Mouse (Mus musculus) hindbrain, embryonic 13.5 days (tissue): ENCODE results near the gene Zdhhc7. TPM values are rescaled to one million over a fixed set of nuclear protein-coding genes. Genes with fewer than 3 reads are reported as not detected.

Experiments used
- ATAC-seq: fragments of 200-750 bp; cut with Nextera tagmentation; 2 replicates; pipeline ENCODE4 v1.8.0; 2017; ENCODE audit warnings: moderate TSS enrichment; ENCODE audit not compliant: low FRiP score
- H3K27ac ChIP-seq: fragments of 300-500 bp; sonication (generic); 2 replicates; pipeline ENCODE4 v1.5.1; 2015; ENCODE audit warnings: inconsistent platforms, mild to moderate bottlenecking, moderate library complexity
- H3K27me3 ChIP-seq: fragments of 300-500 bp; sonication (generic); 2 replicates; pipeline ENCODE4 v1.6.1; 2015; ENCODE audit warnings: mild to moderate bottlenecking, inconsistent platforms
- H3K36me3 ChIP-seq: fragments of 300-500 bp; sonication (generic); 2 replicates; pipeline ENCODE4 v1.6.1; 2015; ENCODE audit warnings: mild to moderate bottlenecking, inconsistent platforms
- H3K4me1 ChIP-seq: fragments of 300-500 bp; sonication (generic); replicated peaks from 2 replicates; pipeline ENCODE4 v1.6.1; 2015; ENCODE audit warnings: inconsistent platforms
- H3K4me2 ChIP-seq: fragments of 300-500 bp; sonication (generic); 2 replicates; pipeline ENCODE4 v1.6.1; 2015; ENCODE audit warnings: inconsistent platforms, mild to moderate bottlenecking, moderate library complexity
- H3K4me3 ChIP-seq: fragments of 300-500 bp; sonication (generic); 2 replicates; pipeline ENCODE4 v1.5.1; 2015; ENCODE audit warnings: mild to moderate bottlenecking, inconsistent platforms
- H3K9ac ChIP-seq: fragments of 300-500 bp; sonication (generic); 2 replicates; pipeline ENCODE4 v1.6.1; 2015; ENCODE audit warnings: mild to moderate bottlenecking, inconsistent platforms
- H3K9me3 ChIP-seq: fragments of 300-500 bp; sonication (generic); 2 replicates; pipeline ENCODE4 v1.6.1; 2016; ENCODE audit warnings: inconsistent platforms
- WGBS: fragments of 180-500 bp; shearing (Covaris S2); methylation state at CpG from one replicate; pipeline ENCODE4 v1.1.7; 2015; 5-methylcytosine and 5-hydroxymethylcytosine counted together
- polyA plus RNA-seq: library from polyadenylated mRNA; unstranded; fragments of >200 nt; fragmentation: Nextera tagmentation; extraction: Ambion mirVana; gene quantifications from 2 replicates; pipeline ENCODE4 v1.2.1, GENCODE M21; 2015

The Zdhhc7 gene
- polyA plus RNA-seq, 1 experiment from 2014 or later = 27.9 TPM

- H3K27ac ChIP-seq = peak overlapping the region; percentile 19
- no peak for ATAC-seq
Measured at GRCm38 (mm10) chr8:120126357-120127161, 25.3 kb upstream of the Zdhhc7 start.

DNA sequence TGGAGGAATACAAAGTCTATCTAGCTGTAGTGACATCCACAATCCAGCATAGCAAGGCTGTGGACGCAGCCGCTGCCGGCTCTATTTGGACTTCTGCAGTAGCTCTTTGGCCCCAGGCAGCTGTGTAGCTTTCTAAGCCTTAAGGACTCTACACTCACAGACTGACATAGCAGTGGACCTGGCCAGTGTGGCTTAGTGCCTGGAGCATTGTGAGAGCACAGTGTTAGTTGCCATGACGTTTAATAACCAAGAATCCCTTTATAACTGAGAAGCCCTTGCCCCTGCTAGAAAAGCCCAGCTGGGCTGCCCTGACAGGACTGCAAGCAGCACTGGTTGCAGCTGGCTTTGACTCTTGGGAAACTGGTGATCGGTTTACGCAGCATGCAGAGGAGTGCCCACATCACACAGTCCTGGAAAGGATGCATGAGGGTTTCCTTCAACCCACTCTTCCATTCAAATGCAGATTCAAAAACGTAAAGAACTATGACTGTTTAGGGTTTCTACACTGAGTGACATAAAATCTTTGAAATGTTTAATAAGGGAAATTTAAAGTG lies 23.6 kb upstream of the Zdhhc7 start:
- H3K9ac ChIP-seq = no peak overlapping the region
- ATAC-seq = peak; percentile 58

More at GRCm38 (mm10) chr8:120126357-120127161, 25.3 kb upstream of the Zdhhc7 start:
- Histone ChIP-seq H3K9ac (peak overlapping the region; percentile 39; the same call in 1 of the 2 replicates), H3K4me2 (no peak overlapping the region), H3K4me1 (peaks cover 58% of the 10 kb centered on the region), H3K9me3 (no peaks in the 10 kb centered on the region), H3K36me3 (no peaks in the 10 kb centered on the region), H3K27me3 (no peaks in the 10 kb centered on the region), H3K4me3 (no peak overlapping the region)
- 26% methylated on average over 14 of the region's 14 CpGs for WGBS

DNA sequence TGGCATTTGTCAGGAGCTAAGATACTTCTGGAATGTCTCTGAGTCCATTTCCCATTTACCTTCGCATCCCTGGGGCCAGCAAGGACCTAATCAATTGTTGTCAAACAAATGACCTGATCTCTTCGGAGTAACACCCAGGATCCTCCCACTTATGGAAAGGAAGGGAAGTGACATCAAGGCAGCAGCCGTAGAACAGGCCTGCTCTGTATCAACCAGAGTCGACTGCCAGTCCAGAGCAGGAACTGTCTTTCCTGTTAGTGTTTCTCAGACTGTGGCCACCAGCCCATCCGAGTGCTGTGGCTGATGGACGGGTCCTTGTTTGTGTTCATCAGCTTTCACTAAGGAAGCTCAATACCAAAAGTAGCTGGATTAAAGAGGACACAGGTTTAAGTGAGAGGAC lies 23.0 kb upstream of the Zdhhc7 start:
- Histone ChIP-seq H3K9me3 (no peaks in the 10 kb centered on the region), H3K4me2 (no peak overlapping the region), H3K9ac (no peak overlapping the region), H3K27ac (peak overlapping the region; percentile 64), H3K36me3 (no peaks in the 10 kb centered on the region), H3K4me3 (no peak overlapping the region), H3K27me3 (no peaks in the 10 kb centered on the region), H3K4me1 (peaks cover 52% of the 10 kb centered on the region)
- 52% methylated on average over 6 of the region's 6 CpGs for WGBS
- ATAC-seq = no peak

More for the DNA sequence above, 23.6 kb upstream of the Zdhhc7 start:
- WGBS = 38% methylated on average over 7 of the region's 7 CpGs
- Histone ChIP-seq H3K9me3 (no peaks in the 10 kb centered on the region), H3K4me1 (peaks cover 58% of the 10 kb centered on the region), H3K27ac (peak overlapping the region; percentile 64), H3K4me2 (no peak overlapping the region), H3K4me3 (no peak overlapping the region), H3K36me3 (no peaks in the 10 kb centered on the region), H3K27me3 (no peaks in the 10 kb centered on the region)

GRCm38 (mm10) chr8:120120951-120121350 lies 19.7 kb upstream of the Zdhhc7 start:
- H3K36me3 ChIP-seq = no peaks in the 10 kb centered on the region
- no peak overlapping the region for H3K9ac ChIP-seq
- WGBS = 64% methylated on average over 5 of the region's 5 CpGs
- no peak overlapping the region for H3K27ac ChIP-seq
- H3K27me3 ChIP-seq = peaks cover 17% of the 10 kb centered on the region
- no peak for ATAC-seq
- H3K4me3 ChIP-seq = no peak overlapping the region
- peaks cover 30% of the 10 kb centered on the region for H3K4me1 ChIP-seq
- no peak overlapping the region for H3K4me2 ChIP-seq
- no peaks in the 10 kb centered on the region for H3K9me3 ChIP-seq

DNA sequence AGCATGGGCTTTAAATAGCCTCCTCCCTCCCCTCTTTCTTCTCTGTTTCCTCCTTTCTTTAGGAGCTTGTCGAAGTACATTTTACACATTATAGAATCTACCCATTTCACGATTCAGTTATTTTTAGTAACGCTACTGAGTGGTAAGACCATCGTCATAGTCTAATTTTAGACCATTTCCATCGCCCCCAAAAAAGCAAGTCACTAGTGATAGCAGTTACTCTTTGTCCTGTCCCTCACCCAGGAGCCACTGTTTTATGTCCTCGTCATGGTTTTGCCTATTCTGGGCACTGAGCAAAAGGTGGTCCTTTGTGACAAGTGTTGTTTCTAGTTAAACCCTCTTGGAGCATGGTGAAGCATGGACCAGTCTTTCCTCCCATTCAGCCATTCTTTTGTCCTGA lies 18.6 kb upstream of the Zdhhc7 start:
- no peak overlapping the region for H3K4me2 ChIP-seq
- H3K4me3 ChIP-seq = no peak overlapping the region
- WGBS = 83% methylated on average over 6 of the region's 6 CpGs
- ATAC-seq = no peak
- no peaks in the 10 kb centered on the region for H3K9me3 ChIP-seq
- no peaks in the 10 kb centered on the region for H3K36me3 ChIP-seq
- peaks cover 24% of the 10 kb centered on the region for H3K4me1 ChIP-seq
- H3K27ac ChIP-seq = no peak overlapping the region
- H3K9ac ChIP-seq = no peak overlapping the region
- peaks cover 27% of the 10 kb centered on the region for H3K27me3 ChIP-seq

- Histone ChIP-seq H3K4me2 (no peak overlapping the region), H3K36me3 (no peaks in the 10 kb centered on the region), H3K27ac (no peak overlapping the region), H3K9me3 (no peaks in the 10 kb centered on the region), H3K9ac (no peak overlapping the region), H3K4me1 (peaks cover 24% of the 10 kb centered on the region), H3K27me3 (peaks cover 32% of the 10 kb centered on the region), H3K4me3 (no peak overlapping the region)
- 72% methylated on average over 3 of the region's 3 CpGs for WGBS
- no peak for ATAC-seq
Measured at GRCm38 (mm10) chr8:120119429-120119828, 18.1 kb upstream of the Zdhhc7 start.

DNA sequence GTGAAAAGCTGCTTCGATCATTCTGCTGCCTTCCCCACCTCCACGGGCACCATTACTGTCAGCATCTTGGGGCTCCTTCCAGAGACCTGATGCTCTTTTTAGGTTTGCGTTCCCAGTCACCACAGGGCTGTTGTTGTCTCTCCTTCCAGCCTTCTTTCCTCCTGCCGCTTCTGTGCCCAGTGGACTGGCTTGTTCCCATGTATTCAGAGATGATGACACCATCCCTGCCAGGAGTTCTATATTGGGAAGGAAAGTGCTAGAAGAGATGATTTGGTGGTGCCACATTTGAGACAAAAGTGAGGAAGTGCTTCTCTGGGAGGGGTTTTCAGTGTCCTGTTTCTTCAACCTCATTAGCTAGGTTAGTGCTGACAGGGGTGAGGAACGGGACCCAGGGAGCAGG lies 17.6 kb upstream of the Zdhhc7 start:
- H3K9ac ChIP-seq = no peak overlapping the region
- H3K27me3 ChIP-seq = peaks cover 32% of the 10 kb centered on the region
- H3K4me3 ChIP-seq = no peak overlapping the region
- H3K27ac ChIP-seq = no peak overlapping the region
- H3K4me1 ChIP-seq = peaks cover 19% of the 10 kb centered on the region
- no peak overlapping the region for H3K4me2 ChIP-seq
- H3K36me3 ChIP-seq = no peaks in the 10 kb centered on the region
- no peak for ATAC-seq
- no peaks in the 10 kb centered on the region for H3K9me3 ChIP-seq
- WGBS = 84% methylated on average over 5 of the region's 5 CpGs

- Histone ChIP-seq H3K27ac (no peak overlapping the region), H3K27me3 (peaks cover 32% of the 10 kb centered on the region), H3K4me3 (no peak overlapping the region), H3K4me1 (peaks cover 20% of the 10 kb centered on the region), H3K36me3 (no peaks in the 10 kb centered on the region), H3K4me2 (no peak overlapping the region), H3K9me3 (no peaks in the 10 kb centered on the region), H3K9ac (no peak overlapping the region)
- no peak for ATAC-seq
- WGBS = 90% methylated on average over 9 of the region's 9 CpGs
Measured at GRCm38 (mm10) chr8:120118162-120118561, 16.9 kb upstream of the Zdhhc7 start.

GRCm38 (mm10) chr8:120116600-120116999 lies 15.3 kb upstream of the Zdhhc7 start:
- H3K4me3 ChIP-seq = no peak overlapping the region
- H3K4me1 ChIP-seq = peaks cover 20% of the 10 kb centered on the region
- ATAC-seq = no peak
- H3K9ac ChIP-seq = no peak overlapping the region
- no peak overlapping the region for H3K4me2 ChIP-seq
- H3K27me3 ChIP-seq = peaks cover 32% of the 10 kb centered on the region
- no peaks in the 10 kb centered on the region for H3K9me3 ChIP-seq
- WGBS = 85% methylated on average over 7 of the region's 7 CpGs
- no peak overlapping the region for H3K27ac ChIP-seq
- H3K36me3 ChIP-seq = no peaks in the 10 kb centered on the region

DNA sequence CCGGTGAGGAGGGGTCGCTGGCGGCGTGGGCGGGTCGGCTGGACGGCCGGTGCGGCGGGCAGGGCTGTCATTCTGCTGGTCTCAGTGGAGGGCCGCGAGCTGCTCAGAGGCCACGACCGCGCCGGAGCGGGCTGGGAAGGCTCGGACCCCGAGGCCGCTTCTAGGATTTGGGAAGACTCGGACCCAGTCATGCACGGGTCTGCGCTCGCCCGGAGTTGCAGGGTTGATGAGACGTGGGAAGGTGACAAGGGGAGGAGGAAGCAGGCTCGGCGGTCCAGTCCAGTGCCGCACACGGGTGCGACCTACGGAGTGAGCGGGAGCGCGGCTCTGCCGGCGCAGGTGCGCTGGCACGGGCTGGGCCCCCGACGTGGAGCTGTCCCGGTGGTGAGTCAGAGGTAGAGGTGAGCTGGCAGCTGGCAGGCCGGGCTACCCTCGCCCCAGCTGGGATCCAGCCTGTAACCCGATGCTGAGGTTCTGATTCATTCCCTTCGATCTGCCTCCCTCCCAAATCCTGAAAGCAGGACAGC lies 13.1 kb upstream of the Zdhhc7 start:
- Histone ChIP-seq H3K4me1 (peaks cover 17% of the 10 kb centered on the region), H3K4me3 (peak overlapping the region; percentile 74), H3K36me3 (no peaks in the 10 kb centered on the region), H3K9ac (peak overlapping the region; percentile 87), H3K27me3 (peaks cover 32% of the 10 kb centered on the region), H3K9me3 (no peaks in the 10 kb centered on the region), H3K27ac (peak overlapping the region; percentile 82), H3K4me2 (peak overlapping the region; percentile 60)
- ATAC-seq = no peak; the same call in 1 of the 2 replicates
- 1% methylated on average over 45 of the region's 46 CpGs for WGBS

DNA sequence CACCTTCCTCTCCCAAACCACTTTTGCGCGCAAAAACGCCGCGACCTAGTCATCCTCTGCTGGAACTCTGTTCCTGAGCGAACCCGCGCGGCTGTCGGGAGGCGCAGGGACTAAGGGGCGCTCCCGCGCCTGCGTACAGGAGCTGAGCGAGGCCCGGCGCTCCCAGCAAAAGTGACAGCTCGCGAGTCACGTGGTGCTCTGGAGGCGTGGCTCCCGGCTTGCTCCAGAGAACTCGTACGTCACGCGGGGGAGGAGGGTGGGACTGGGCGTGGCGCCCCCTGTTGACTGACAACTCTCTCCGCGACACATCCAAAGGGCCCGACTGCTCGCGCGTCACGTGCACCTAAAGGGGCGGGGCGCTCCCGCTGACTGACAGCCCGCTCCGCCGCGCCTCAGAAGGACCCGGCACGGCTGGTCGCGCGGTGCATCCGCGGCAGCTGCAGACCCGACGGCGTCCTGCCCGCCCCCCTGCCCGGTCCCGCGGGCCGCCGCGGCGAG lies 12.5 kb upstream of the Zdhhc7 start, which contains the start of gene 6430548M08Rik:
TSS of gene 6430548M08Rik (plus strand) at position 395 of the 498 bp plus-strand sequence.
- Histone ChIP-seq H3K9me3 (no peaks in the 10 kb centered on the region), H3K4me3 (peak within 1 kb of the TSS; percentile 74), H3K4me1 (peaks cover 17% of the 10 kb centered on the region), H3K9ac (peak within 1 kb of the TSS; percentile 87), H3K4me2 (peak within 1 kb of the TSS; percentile 73), H3K36me3 (no peaks in the 10 kb centered on the region), H3K27me3 (peaks cover 32% of the 10 kb centered on the region), H3K27ac (peak within 1 kb of the TSS; percentile 89)
- peak; percentile 94 for ATAC-seq
- WGBS = under 1% methylated on average over 52 of the region's 61 CpGs

DNA sequence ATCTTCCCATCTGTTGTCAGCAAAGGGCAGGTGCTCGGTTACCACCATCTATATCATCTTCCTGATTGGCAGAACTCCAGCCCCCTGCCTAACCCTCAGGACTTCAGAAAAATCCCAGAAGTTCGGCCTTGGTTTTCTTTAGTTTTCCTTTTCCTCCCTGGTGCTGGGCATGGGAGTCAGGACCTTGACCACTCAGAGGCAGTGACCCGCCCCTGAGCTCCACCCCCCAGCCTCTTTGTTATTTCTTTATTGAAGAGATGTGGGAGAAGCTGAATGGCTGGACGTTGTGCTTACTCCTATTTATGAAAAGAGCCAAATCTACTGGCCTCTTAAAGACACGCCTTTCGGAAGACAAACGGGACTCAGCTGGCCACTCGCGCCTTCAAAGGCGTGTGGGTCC lies 12.0 kb upstream of the Zdhhc7 start:
- ATAC-seq = no peak
- H3K4me2 ChIP-seq = peak overlapping the region; percentile 73
- no peaks in the 10 kb centered on the region for H3K9me3 ChIP-seq
- 2% methylated on average over 10 of the region's 10 CpGs for WGBS
- peak overlapping the region; percentile 89 for H3K27ac ChIP-seq
- peaks cover 17% of the 10 kb centered on the region for H3K4me1 ChIP-seq
- peak overlapping the region; percentile 78 for H3K9ac ChIP-seq
- peaks cover 32% of the 10 kb centered on the region for H3K27me3 ChIP-seq
- H3K36me3 ChIP-seq = no peaks in the 10 kb centered on the region
- H3K4me3 ChIP-seq = peak overlapping the region; percentile 74
